Mouse (Mus musculus) large intestine, adult 2 months (tissue): Measurements from ENCODE around the gene Hoga1. TPM values are rescaled to one million over a fixed set of nuclear protein-coding genes. Genes with fewer than 3 reads are reported as not detected.

ENCODE experiments used
- DNase-seq: peaks from one replicate; pipeline ENCODE4 v3.0.0-alpha.2; 2012; ENCODE audit warnings: low read depth, low spot score
- WGBS: fragments of 180-500 bp; shearing (Covaris S2); methylation state at CpG from one replicate; pipeline ENCODE4 v1.1.7; 2018; 5-methylcytosine and 5-hydroxymethylcytosine counted together
- polyA plus RNA-seq: library from polyadenylated mRNA; depleted of rRNA; stranded (reverse); fragments of >200 nt; gene quantifications from 2 replicates; pipeline ENCODE4 v1.2.3, GENCODE M21; 2012; rRNA removed

Hoga1 gene
- polyA plus RNA-seq, 1 experiment, result 0.57 TPM

DNA sequence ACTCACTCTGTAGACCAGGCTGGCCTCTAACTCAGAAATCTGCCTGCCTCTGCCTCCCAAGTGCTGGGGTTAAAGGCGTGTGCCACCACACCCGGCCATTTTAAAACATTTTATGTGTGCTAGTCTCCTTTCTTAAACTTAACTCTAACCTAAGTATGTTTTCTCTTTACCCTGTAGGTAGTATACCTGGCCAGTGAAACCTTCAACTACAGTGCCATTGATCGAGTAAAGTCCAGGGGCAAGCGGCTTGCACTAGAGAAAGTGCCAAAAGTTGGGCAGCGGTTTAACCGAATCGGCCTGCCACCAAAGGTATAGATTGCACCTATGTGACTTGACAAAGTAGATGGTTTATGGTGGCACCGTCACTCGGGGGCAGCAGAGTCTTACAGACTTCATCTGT, 59.3 kb downstream of the Hoga1 start:
- 92% methylated on average over 9 of the region's 9 CpGs for WGBS
- DNase-seq, result no peak

DNA sequence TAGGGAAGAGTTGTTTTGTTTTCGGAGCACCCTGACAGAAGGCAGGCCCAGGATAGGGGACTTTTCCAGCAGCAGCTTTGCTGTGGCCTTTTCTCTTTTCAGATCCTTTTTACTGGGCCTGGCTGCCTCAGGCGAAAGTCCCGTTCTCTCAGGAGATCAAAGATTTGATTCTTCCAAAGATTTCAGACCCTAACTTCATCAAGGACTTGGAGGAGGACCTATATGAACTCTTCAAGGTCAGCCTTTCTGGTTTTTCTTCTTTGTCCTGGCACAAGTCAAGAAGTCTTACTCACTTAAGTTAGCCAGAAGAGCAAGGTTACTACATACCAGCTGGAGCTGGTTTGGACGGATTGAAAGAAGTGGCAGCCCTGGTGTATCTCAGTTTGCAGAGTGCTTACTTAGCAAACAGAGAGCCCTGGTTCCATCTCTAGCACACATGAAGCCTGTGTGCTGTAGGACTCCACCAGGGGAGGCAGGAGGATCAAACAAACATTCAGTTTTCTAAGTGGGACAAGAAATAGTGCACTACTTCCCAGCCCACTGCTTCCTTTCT, 70.4 kb downstream of the Hoga1 start:
- no peak for DNase-seq
- 81% methylated on average over 4 of the region's 4 CpGs for WGBS

DNA sequence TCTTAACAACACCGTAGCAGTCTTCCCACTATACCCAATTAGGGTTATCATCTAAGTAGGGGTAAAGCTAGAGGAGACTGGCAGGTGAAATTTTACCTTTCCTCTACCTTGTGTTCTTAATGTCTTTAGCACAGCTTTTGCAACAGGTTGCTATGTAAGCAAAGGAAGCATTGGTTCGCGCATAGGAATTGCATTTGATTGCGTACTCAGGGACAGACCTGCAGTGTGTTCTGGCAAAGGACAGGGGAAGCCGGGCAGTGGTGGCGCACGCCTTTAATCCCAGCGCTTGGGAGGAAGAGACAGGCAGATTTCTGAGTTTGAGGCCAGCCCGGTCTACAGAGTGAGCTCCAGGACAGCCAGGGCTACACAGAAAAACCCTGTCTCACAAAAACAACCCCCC, 72.7 kb downstream of the Hoga1 start:
- WGBS, result 92% methylated on average over 9 of the region's 9 CpGs
- DNase-seq, result no peak

DNA sequence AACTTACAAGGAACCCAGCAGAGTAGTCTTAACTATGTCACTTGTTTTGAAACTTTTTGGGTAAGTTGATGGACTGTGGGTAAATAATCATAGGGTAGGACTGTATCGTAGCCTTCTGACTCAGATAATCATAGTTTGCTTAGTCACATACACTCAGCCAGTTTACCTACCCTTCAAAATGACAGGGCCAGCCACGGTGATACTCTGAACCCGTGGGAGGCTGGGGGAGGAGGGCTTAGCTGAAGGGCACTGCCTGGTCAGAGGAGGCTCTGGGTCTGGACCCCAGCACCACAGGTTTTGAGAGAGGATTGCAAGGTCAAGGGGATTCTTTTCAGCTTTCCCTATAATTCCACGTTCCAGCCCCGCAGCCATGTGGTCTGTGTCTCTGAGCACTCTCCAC, 73.2 kb downstream of the Hoga1 start:
- DNase-seq, result no peak
- 62% methylated on average over 5 of the region's 5 CpGs for WGBS

DNA sequence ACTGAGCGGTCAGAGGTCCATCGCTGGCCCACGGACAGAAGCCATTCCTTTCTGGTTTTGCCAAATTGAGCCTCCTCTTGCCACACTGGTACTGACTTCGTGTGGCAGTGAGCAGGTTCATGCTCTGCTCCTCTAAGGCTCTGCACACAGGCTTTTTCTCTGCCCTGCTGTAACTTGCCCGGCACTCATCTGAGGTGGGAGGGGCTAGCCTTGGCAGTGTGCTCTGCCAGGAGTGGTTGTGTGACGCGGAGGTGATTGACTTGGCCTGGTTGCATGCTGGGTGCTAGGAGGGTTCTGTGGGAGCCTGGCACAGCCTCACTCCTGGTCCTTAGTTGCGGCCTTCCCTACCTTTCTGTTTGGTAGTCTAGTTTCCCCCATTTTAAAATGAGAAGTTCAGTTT, 75.0 kb downstream of the Hoga1 start:
- DNase-seq, result no peak
- 78% methylated on average over 8 of the region's 8 CpGs for WGBS

Other genes starting within 250 kb of the Hoga1 start
- 4.4 and 6.3 TPM in 2 replicates for gene Arhgap19, start 243.6 kb upstream of the Hoga1 start, polyA plus RNA-seq
- gene Frat1, start 215.6 kb upstream of the Hoga1 start, polyA plus RNA-seq, result 7.1 and 12.3 TPM in 2 replicates
- 10.4 and 21.6 TPM in 2 replicates for gene Frat2, start 197.5 kb upstream of the Hoga1 start, polyA plus RNA-seq
- gene Rrp12, start 149.4 kb upstream of the Hoga1 start, polyA plus RNA-seq, result 5.2 and 7.4 TPM in 2 replicates
- 211 and 297 TPM in 2 replicates for gene Pgam1, start 133.7 kb upstream of the Hoga1 start, polyA plus RNA-seq
- gene Exosc1, start 112.2 kb upstream of the Hoga1 start, polyA plus RNA-seq, result 10.4 and 11.5 TPM in 2 replicates
- 45.3 and 63.1 TPM in 2 replicates for gene Zdhhc16, start 112.1 kb upstream of the Hoga1 start, polyA plus RNA-seq
- gene Mms19, start 64.5 kb upstream of the Hoga1 start, polyA plus RNA-seq, result 32.7 and 50.2 TPM in 2 replicates
- gene Ubtd1, start 63.8 kb upstream of the Hoga1 start, polyA plus RNA-seq, result 11.1 and 11.3 TPM in 2 replicates
- not detected in 2 replicates for gene Ankrd2, start 9.6 kb upstream of the Hoga1 start, polyA plus RNA-seq
- 0.09 and 0.23 TPM in 2 replicates for gene 4933411K16Rik, start 6.6 kb downstream of the Hoga1 start, polyA plus RNA-seq
- gene Morn4, start 40.7 kb downstream of the Hoga1 start, polyA plus RNA-seq, result 2.4 and 2.5 TPM in 2 replicates
- 32.0 and 34.2 TPM in 2 replicates for gene Pi4k2a, start 44.9 kb downstream of the Hoga1 start, polyA plus RNA-seq
- 6.1 and 7.8 TPM in 2 replicates for gene Avpi1, start 83.4 kb downstream of the Hoga1 start, polyA plus RNA-seq
- 41.8 and 46.9 TPM in 2 replicates for gene Marveld1, start 101.8 kb downstream of the Hoga1 start, polyA plus RNA-seq
- gene Zfyve27, start 118.3 kb downstream of the Hoga1 start, polyA plus RNA-seq, result 28.1 and 33.1 TPM in 2 replicates
- 3.3 and 4.2 TPM in 2 replicates for gene Sfrp5, start 156.6 kb downstream of the Hoga1 start, polyA plus RNA-seq
- 0.76 and 1.0 TPM in 2 replicates for gene Golga7b, start 202.0 kb downstream of the Hoga1 start, polyA plus RNA-seq